Mouse (Mus musculus): ENCODE results near the gene Slc18b1. TPM values are rescaled to one million over a fixed set of nuclear protein-coding genes. Genes with fewer than 3 reads are reported as not detected.

Slc18b1 gene
- polyA plus RNA-seq, 1 experiment from 2014 or later = 20.6 TPM

GRCm38 (mm10) chr10:23812852-23813766, 16.3 kb downstream of the Slc18b1 start:
- Histone ChIP-seq H3K27me3 (no peaks in the 10 kb centered on the region), H3K9ac (replicated peaks) (no peak overlapping the region), H3K27ac (no peak overlapping the region), H3K4me1 (replicated peaks) (peaks cover 7% of the 10 kb centered on the region; the same call in 1 of the 2 replicates), H3K36me3 (peaks cover 15% of the 10 kb centered on the region), H3K9me3 (no peaks in the 10 kb centered on the region), H3K4me2 (replicated peaks) (no peak overlapping the region), H3K4me3 (replicated peaks) (no peak overlapping the region)
- WGBS = 41% methylated on average over 11 of the region's 11 CpGs
- peak; percentile 55 for ATAC-seq

- ATAC-seq = peak; percentile 49; the same call in 1 of the 2 replicates
- no peak overlapping the region for H3K4me2 ChIP-seq (replicated peaks)
- 57% methylated on average over 1 of the region's 1 CpGs for WGBS
These were observed 18.4 kb downstream of the Slc18b1 start for GRCm38 (mm10) chr10:23815168-23815567.

GRCm38 (mm10) chr10:23816241-23816640, 19.5 kb downstream of the Slc18b1 start:
- WGBS = 91% methylated on average over 7 of the region's 7 CpGs
- no peak for ATAC-seq
- H3K4me2 ChIP-seq (replicated peaks) = no peak overlapping the region
- H3K4me3 ChIP-seq (replicated peaks) = no peak overlapping the region
- H3K9ac ChIP-seq (replicated peaks) = no peak overlapping the region
- H3K9me3 ChIP-seq = no peaks in the 10 kb centered on the region
- no peaks in the 10 kb centered on the region for H3K27me3 ChIP-seq
- peaks cover 7% of the 10 kb centered on the region; the same call in 1 of the 2 replicates for H3K4me1 ChIP-seq (replicated peaks)
- H3K27ac ChIP-seq = no peak overlapping the region
- H3K36me3 ChIP-seq = peaks cover 41% of the 10 kb centered on the region

More at GRCm38 (mm10) chr10:23815168-23815567, 18.4 kb downstream of the Slc18b1 start:
- no peak overlapping the region for H3K4me3 ChIP-seq (replicated peaks)
- peaks cover 7% of the 10 kb centered on the region; the same call in 1 of the 2 replicates for H3K4me1 ChIP-seq (replicated peaks)
- H3K27me3 ChIP-seq = no peaks in the 10 kb centered on the region
- no peak overlapping the region for H3K27ac ChIP-seq
- H3K9ac ChIP-seq (replicated peaks) = no peak overlapping the region
- H3K36me3 ChIP-seq = peaks cover 32% of the 10 kb centered on the region
- H3K9me3 ChIP-seq = no peaks in the 10 kb centered on the region

- no peak overlapping the region for H3K4me2 ChIP-seq (replicated peaks)
- H3K27ac ChIP-seq = no peak overlapping the region
- no peaks in the 10 kb centered on the region for H3K27me3 ChIP-seq
- peaks cover 64% of the 10 kb centered on the region for H3K36me3 ChIP-seq
- no peak overlapping the region for H3K4me3 ChIP-seq (replicated peaks)
- H3K4me1 ChIP-seq (replicated peaks) = no peaks in the 10 kb centered on the region
- ATAC-seq = no peak
- H3K9me3 ChIP-seq = no peaks in the 10 kb centered on the region
- H3K9ac ChIP-seq (replicated peaks) = no peak overlapping the region
- WGBS = 88% methylated on average over 7 of the region's 7 CpGs
These were observed 29.7 kb downstream of the Slc18b1 start for GRCm38 (mm10) chr10:23826516-23826915.

GRCm38 (mm10) chr10:23836003-23836964, 39.5 kb downstream of the Slc18b1 start:
- H3K27me3 ChIP-seq = no peaks in the 10 kb centered on the region
- H3K9me3 ChIP-seq = no peaks in the 10 kb centered on the region
- H3K4me2 ChIP-seq (replicated peaks) = no peak overlapping the region
- H3K9ac ChIP-seq (replicated peaks) = no peak overlapping the region
- H3K27ac ChIP-seq = no peak overlapping the region
- 86% methylated on average over 9 of the region's 9 CpGs for WGBS
- no peaks in the 10 kb centered on the region for H3K4me1 ChIP-seq (replicated peaks)
- no peak overlapping the region for H3K4me3 ChIP-seq (replicated peaks)
- no peaks in the 10 kb centered on the region for H3K36me3 ChIP-seq
- no peak for ATAC-seq

GRCm38 (mm10) chr10:23837115-23837514, 40.3 kb downstream of the Slc18b1 start:
- 86% methylated on average over 3 of the region's 3 CpGs for WGBS
- Histone ChIP-seq H3K4me3 (replicated peaks) (no peak overlapping the region), H3K4me2 (replicated peaks) (no peak overlapping the region), H3K9me3 (no peaks in the 10 kb centered on the region), H3K4me1 (replicated peaks) (no peaks in the 10 kb centered on the region), H3K36me3 (no peaks in the 10 kb centered on the region), H3K27ac (no peak overlapping the region), H3K9ac (replicated peaks) (no peak overlapping the region), H3K27me3 (no peaks in the 10 kb centered on the region)
- ATAC-seq = no peak

- no peak for ATAC-seq
- WGBS = 95% methylated on average over 3 of the region's 3 CpGs
- no peak overlapping the region for H3K4me2 ChIP-seq (replicated peaks)
These were observed 42.1 kb downstream of the Slc18b1 start for GRCm38 (mm10) chr10:23838910-23839309.

GRCm38 (mm10) chr10:23839368-23839767, 42.6 kb downstream of the Slc18b1 start:
- Histone ChIP-seq H3K4me1 (replicated peaks) (no peaks in the 10 kb centered on the region), H3K27ac (no peak overlapping the region), H3K9ac (replicated peaks) (no peak overlapping the region), H3K4me2 (replicated peaks) (no peak overlapping the region), H3K27me3 (no peaks in the 10 kb centered on the region), H3K9me3 (no peaks in the 10 kb centered on the region), H3K36me3 (no peaks in the 10 kb centered on the region), H3K4me3 (replicated peaks) (no peak overlapping the region)
- 59% methylated on average over 9 of the region's 9 CpGs for WGBS
- no peak for ATAC-seq

More at GRCm38 (mm10) chr10:23838910-23839309, 42.1 kb downstream of the Slc18b1 start:
- Histone ChIP-seq H3K9ac (replicated peaks) (no peak overlapping the region), H3K4me1 (replicated peaks) (no peaks in the 10 kb centered on the region), H3K27me3 (no peaks in the 10 kb centered on the region), H3K9me3 (no peaks in the 10 kb centered on the region), H3K4me3 (replicated peaks) (no peak overlapping the region), H3K36me3 (no peaks in the 10 kb centered on the region), H3K27ac (no peak overlapping the region)

- no peak overlapping the region for H3K4me2 ChIP-seq (replicated peaks)
- H3K9me3 ChIP-seq = no peaks in the 10 kb centered on the region
- no peaks in the 10 kb centered on the region for H3K4me1 ChIP-seq (replicated peaks)
- WGBS = 85% methylated on average over 4 of the region's 4 CpGs
- no peak overlapping the region for H3K27ac ChIP-seq
- no peak overlapping the region for H3K4me3 ChIP-seq (replicated peaks)
- no peak overlapping the region for H3K9ac ChIP-seq (replicated peaks)
- H3K36me3 ChIP-seq = no peaks in the 10 kb centered on the region
- ATAC-seq = no peak
- H3K27me3 ChIP-seq = no peaks in the 10 kb centered on the region
These were observed 43.7 kb downstream of the Slc18b1 start for GRCm38 (mm10) chr10:23840496-23840895.

GRCm38 (mm10) chr10:23851228-23851912, 54.6 kb downstream of the Slc18b1 start, which contains the start of gene Vnn3:
Gene Vnn3 (plus strand): TSS chr10:23851462.
- H3K4me3 ChIP-seq (replicated peaks) = no peak within 1 kb of the TSS
- no peak for ATAC-seq
- no peak within 1 kb of the TSS for H3K9ac ChIP-seq (replicated peaks)
- H3K36me3 ChIP-seq = no peaks in the 10 kb centered on the region
- no peaks in the 10 kb centered on the region for H3K9me3 ChIP-seq
- WGBS = 88% methylated on average over 4 of the region's 4 CpGs
- no peaks in the 10 kb centered on the region for H3K4me1 ChIP-seq (replicated peaks)
- H3K4me2 ChIP-seq (replicated peaks) = no peak within 1 kb of the TSS
- H3K27me3 ChIP-seq = no peaks in the 10 kb centered on the region
- no peak within 1 kb of the TSS for H3K27ac ChIP-seq

- no peaks in the 10 kb centered on the region for H3K27me3 ChIP-seq
- no peak for ATAC-seq
- H3K4me3 ChIP-seq (replicated peaks) = no peak overlapping the region
- no peaks in the 10 kb centered on the region for H3K9me3 ChIP-seq
- H3K4me2 ChIP-seq (replicated peaks) = no peak overlapping the region
- H3K27ac ChIP-seq = no peak overlapping the region
- 93% methylated on average over 2 of the region's 2 CpGs for WGBS
- no peaks in the 10 kb centered on the region for H3K4me1 ChIP-seq (replicated peaks)
- H3K36me3 ChIP-seq = no peaks in the 10 kb centered on the region
- H3K9ac ChIP-seq (replicated peaks) = no peak overlapping the region
These were observed 55.3 kb downstream of the Slc18b1 start for GRCm38 (mm10) chr10:23852096-23852495.

All from midbrain, embryonic 13.5 days (tissue).